Mouse (Mus musculus) heart, adult 2 months (tissue): ENCODE measurements around the gene Theg.

Experiments used
- CTCF ChIP-seq: fragments of 200-600 bp; IDR thresholded peaks from 2 replicates; pipeline ENCODE4 v1.8.1; 2022; ENCODE audit warnings: antibody characterized with exemption, mild to moderate bottlenecking, moderate library complexity
- POLR2A ChIP-seq: fragments of 200-500 bp; IDR thresholded peaks from 2 replicates; pipeline ENCODE4 v1.6.1; 2011; ENCODE audit warnings: mild to moderate bottlenecking, low read depth, low read length, control low read depth; ENCODE audit not compliant: insufficient read depth

- TF ChIP-seq CTCF (no peak), POLR2A (no peak)
Measured at GRCm38 (mm10) chr10:79552531-79552930, 34.6 kb downstream of the Theg start.
